Mouse (Mus musculus): Measurements from ENCODE around the gene Gm4869.

Gm4869 gene

DNA sequence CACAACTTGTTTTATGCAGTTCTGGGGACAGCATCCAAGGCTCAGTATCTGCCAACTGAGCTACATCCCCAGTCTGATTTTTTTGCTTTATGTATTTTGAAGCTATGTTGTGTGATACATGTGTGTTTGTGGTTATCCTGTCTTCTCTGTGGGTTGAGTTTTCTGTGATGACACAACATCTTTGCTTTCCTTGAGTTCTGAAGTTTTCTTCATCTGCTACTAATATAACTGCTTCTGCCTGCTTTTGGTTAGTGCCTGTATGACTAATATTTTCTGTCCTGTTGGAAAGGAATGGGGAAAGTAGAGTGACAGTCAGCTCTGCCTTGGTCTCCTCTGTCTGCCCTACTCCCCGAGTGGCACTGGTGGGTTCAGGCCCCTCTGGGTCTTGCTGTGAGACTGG lies 75.8 kb downstream of the Gm4869 start:
- no peak for DNase-seq (ENCODE audit: low read depth, low spot score)

DNA sequence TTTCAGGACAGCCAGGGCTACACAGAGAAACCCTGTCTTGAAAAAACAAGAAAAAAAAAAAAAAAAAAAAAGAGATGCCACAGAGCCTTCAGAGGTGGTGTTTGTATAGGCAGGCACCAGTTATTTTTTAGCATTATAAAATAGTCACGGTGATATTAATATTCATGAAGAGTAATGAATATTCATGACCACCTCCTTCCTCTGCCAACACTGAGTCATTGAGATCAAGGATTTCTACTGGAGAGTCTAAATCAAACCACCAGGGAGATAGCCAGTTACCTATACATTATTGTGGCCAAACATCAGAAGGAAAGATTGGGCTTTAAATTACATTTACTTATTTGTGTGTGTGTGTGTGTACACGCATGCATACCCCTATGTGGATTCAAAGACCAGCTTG lies 81.3 kb downstream of the Gm4869 start:
- DNase-seq (ENCODE audit: low read depth, low spot score), result no peak

DNA sequence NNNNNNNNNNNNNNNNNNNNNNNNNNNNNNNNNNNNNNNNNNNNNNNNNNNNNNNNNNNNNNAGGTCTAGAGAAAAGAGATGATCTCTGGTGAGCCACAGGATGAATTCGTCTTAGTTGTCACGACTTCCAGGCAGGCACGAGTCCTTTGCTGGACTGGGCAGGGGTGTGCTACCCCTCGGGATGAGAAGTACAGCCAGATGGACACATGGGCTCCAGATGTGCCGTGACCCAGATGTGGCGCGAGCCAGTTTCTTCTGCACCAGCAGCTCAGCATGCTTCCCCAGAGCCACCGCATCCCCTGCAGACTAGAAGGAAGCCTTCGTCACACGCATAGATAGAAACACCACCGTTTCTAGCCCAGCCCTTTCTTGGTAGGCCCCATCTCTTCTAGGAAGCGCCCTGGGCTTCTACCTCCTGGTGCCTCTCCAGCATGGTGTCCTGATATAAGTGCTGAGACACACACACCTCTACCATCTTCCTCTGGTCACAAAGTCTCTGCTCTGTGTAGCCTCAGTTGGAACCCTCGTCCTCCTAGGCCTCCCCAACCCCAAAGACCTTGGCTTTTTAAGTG lies 92.8 kb downstream of the Gm4869 start:
- DNase-seq (ENCODE audit: low read depth, low spot score), result no peak

DNA sequence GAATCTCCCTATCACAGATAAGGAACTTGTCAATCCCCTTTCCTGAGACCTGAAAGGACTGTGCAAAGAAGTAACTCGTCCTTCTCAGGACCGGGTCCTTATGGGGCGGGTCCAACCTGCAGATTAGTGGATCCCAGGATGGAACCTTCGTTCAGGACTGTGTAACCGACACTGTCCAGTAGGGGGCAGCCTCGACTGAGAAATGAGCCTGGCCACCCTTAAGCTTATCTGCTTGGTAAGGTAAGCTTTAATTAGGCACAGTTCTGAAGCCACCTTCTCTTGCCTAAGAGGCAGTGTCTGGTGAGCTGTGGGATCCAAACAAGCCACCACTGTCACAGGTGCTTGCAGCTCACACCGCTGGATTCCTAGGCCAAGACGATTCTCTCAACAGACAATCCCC lies 94.7 kb downstream of the Gm4869 start:
- DNase-seq (ENCODE audit: low read depth, low spot score), result peak; percentile 79

DNA sequence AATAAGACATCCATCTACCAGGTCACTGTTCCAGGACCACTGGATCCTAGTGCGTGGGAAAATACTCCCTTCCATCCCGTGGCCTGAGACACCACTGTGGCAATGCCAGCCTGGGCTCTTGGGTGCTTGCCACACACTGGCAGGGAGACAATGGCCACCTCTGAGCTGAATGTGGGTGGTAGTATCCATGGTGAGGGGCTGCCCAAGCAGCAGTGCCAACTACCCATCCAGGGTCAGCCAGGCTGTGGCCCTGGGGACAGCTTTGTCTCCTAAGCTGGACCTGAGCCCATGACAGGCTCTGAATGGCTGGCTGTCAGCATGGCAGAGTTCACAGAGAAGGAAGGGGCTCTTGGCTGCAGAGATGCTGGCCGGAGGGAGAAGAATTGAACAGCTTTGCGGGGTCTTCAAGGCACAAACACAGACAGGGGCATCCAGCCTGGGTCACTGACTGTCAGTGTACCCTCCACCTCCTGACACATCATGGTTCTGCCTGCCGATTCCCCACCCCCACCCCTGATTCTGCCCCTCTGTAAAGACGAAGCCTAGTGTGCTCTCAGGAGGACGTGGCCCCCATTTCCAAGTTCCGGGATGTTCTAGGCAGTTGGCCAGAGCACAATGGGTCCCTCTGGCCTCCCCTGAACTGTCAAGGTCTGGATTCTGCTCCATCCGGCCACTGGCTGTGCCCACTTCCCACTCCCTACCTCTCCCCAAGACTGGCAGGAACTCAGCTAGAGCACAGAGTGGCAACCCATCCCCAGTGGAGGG lies 97.5 kb downstream of the Gm4869 start:
- DNase-seq (ENCODE audit: low read depth, low spot score), result no peak

All from ES-CJ7 (cell line).